Mouse (Mus musculus) forebrain, embryonic 11.5 days (tissue): ENCODE data around the gene Glrb. TPM values are rescaled to one million over a fixed set of nuclear protein-coding genes. Genes with fewer than 3 reads are reported as not detected.

ENCODE experiments used
- ATAC-seq: fragments of 200-750 bp; cut with Nextera tagmentation; replicated peaks from 2 replicates; pipeline ENCODE4 v1.8.0; 2017; ENCODE audit warnings: moderate TSS enrichment; ENCODE audit not compliant: low FRiP score
- DNase-seq: peaks from one replicate; pipeline ENCODE4 v3.0.0-alpha.2; 2017; ENCODE audit warnings: low spot score
- H3K27ac ChIP-seq: fragments of 300-500 bp; sonication (generic); 2 replicates; pipeline ENCODE4 v1.5.1; 2014; ENCODE audit warnings: low read depth, low read length
- H3K27me3 ChIP-seq: fragments of 300-500 bp; sonication (generic); 2 replicates; pipeline ENCODE4 v1.6.1; 2014; ENCODE audit warnings: mild to moderate bottlenecking, low read length, mixed read lengths; ENCODE audit not compliant: control insufficient read depth, insufficient read depth
- H3K36me3 ChIP-seq: fragments of 300-500 bp; sonication (generic); 2 replicates; pipeline ENCODE4 v1.6.1; 2014; ENCODE audit warnings: mild to moderate bottlenecking, low read length, moderate library complexity, mixed read lengths; ENCODE audit not compliant: control insufficient read depth, insufficient read depth
- H3K4me1 ChIP-seq: fragments of 300-500 bp; sonication (generic); replicated peaks from 2 replicates; pipeline ENCODE4 v1.6.1; 2014; ENCODE audit warnings: low read length, mixed read lengths; ENCODE audit not compliant: control insufficient read depth, insufficient read depth
- H3K4me2 ChIP-seq: fragments of 300-500 bp; sonication (generic); 2 replicates; pipeline ENCODE4 v1.6.1; 2014; ENCODE audit warnings: low read depth, mild to moderate bottlenecking, low read length, moderate library complexity, mixed read lengths; ENCODE audit not compliant: severe bottlenecking
- H3K4me3 ChIP-seq: fragments of 300-500 bp; sonication (generic); 2 replicates; pipeline ENCODE4 v1.5.1; 2014; ENCODE audit warnings: low read depth, low read length
- H3K9ac ChIP-seq: fragments of 300-500 bp; sonication (generic); 2 replicates; pipeline ENCODE4 v1.6.1; 2014; ENCODE audit warnings: low read length
- H3K9me3 ChIP-seq: fragments of 300-500 bp; sonication (generic); 2 replicates; pipeline ENCODE4 v1.6.1; 2016; ENCODE audit warnings: low read length, mixed read lengths; ENCODE audit not compliant: control insufficient read depth
- WGBS: fragments of 180-500 bp; shearing (Covaris S2); extraction: QIAGEN DNeasy Blood & Tissue Kit; methylation state at CpG from one replicate; pipeline ENCODE4 v1.1.7; 2014; 5-methylcytosine and 5-hydroxymethylcytosine counted together
- polyA plus RNA-seq: library from polyadenylated mRNA; unstranded; fragments of >200 nt; fragmentation: Nextera tagmentation; extraction: Ambion mirVana; gene quantifications from 2 replicates; pipeline ENCODE4 v1.2.1, GENCODE M21; 2014

The Glrb gene
- polyA plus RNA-seq, 1 experiment from 2014 or later, result 11.0 TPM

DNA sequence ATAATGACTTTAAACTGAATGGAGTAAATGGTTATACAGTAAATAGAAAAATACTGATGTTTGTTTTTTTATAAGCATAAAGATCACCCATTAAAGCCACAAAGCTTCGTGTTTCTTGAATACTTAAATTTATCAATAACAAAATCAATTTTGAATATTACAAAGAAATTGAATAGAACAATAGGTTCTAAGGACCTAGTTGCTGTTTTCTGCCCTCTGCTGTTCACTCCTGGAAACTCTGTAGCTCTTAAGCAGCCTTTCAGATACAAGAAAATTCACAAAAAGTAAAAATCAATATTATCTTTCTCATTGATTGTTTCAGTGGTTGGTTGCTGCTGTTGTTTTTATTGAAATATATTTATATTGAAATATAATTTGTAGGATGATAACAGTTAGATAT is 108.1 kb downstream of the Glrb start:
- Histone ChIP-seq H3K4me1 (no peaks in the 10 kb centered on the region), H3K4me2 (no peak overlapping the region), H3K9me3 (no peaks in the 10 kb centered on the region), H3K27ac (no peak overlapping the region), H3K27me3 (no peaks in the 10 kb centered on the region; the same call in 1 of the 2 replicates), H3K36me3 (no peaks in the 10 kb centered on the region), H3K4me3 (no peak overlapping the region), H3K9ac (no peak overlapping the region)
- ATAC-seq, result no peak
- DNase-seq, result no peak
- 16% methylated on average over 1 of the region's 1 CpGs for WGBS

DNA sequence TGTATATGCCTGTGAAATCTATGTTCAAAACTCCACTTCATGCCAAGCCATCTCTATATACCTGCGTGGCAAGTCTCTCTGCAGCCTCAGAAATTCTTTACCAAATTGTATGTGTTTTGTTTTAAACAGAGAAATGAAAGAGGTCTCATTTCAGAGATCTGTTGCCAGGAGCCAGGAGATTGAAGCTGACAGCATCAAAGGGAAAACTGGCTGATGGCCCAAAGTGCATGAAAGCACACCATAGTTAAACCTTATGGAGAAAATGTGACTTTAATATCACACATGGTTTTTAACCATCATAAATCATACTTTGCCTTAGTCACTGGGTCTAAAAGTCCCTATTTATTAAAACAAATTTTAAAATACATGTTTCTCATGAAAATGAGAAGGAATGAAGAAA is 109.6 kb downstream of the Glrb start:
- Histone ChIP-seq H3K27me3 (no peaks in the 10 kb centered on the region; the same call in 1 of the 2 replicates), H3K4me1 (0 out of 2 replicates have a peak, but pooled peaks cover 2% of the 10 kb centered on the region), H3K27ac (no peak overlapping the region), H3K4me3 (no peak overlapping the region), H3K4me2 (no peak overlapping the region), H3K9ac (no peak overlapping the region), H3K9me3 (no peaks in the 10 kb centered on the region), H3K36me3 (no peaks in the 10 kb centered on the region)
- 71% methylated on average over 1 of the region's 1 CpGs for WGBS
- no peak for DNase-seq
- no peak for ATAC-seq

DNA sequence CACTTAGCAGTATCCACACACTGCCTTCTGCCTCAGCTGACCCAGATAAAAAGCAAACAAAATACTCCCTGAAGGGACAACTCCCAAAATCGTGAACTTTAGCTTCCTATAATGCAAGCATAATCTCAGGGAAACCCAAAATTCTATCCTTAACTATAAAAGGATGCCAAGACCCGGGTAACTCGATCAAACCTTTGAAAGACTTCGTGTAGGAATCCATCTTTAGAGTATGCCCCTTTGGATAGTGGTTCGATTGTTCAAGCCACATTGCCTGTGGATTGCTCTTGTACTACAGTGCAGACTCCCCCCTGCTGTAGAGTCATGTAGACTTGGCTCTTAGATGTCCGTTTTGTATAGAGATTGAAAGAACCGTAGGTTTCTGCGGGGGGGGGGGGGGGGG is 110.2 kb downstream of the Glrb start:
- Histone ChIP-seq H3K9me3 (no peaks in the 10 kb centered on the region), H3K36me3 (no peaks in the 10 kb centered on the region), H3K27ac (no peak overlapping the region), H3K9ac (peak overlapping the region; percentile 50; the same call in 1 of the 2 replicates), H3K4me3 (peak overlapping the region; percentile 47), H3K27me3 (no peaks in the 10 kb centered on the region; the same call in 1 of the 2 replicates), H3K4me2 (peak overlapping the region; percentile 50), H3K4me1 (0 out of 2 replicates have a peak, but pooled peaks cover 2% of the 10 kb centered on the region)
- ATAC-seq, result no peak
- 46% methylated on average over 8 of the region's 8 CpGs for WGBS
- DNase-seq, result no peak

DNA sequence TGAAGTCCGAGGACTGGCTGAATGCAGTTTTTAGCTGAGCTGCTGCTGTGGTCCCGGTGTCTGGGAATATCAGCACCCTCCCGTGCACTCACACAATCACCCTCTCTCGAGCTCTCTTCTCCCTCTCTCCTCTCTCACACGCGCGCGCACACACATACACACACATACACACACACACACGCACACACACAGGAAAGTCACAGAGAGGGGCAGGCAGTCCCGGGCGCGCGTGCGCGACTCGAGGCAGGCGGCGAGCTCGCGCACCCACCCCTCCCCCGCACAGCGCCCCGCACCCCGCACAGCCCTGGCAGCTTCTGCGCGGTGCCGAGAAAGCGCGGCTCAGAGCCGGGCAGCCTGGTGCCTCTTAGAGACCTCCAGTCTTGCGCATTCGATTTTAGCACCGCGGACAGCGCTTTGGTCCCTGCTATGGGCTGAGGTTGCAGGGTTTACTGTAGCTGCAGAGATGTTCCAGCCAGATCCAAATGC is 110.8 kb downstream of the Glrb start, which contains the start of gene Gria2:
Gria2 (minus strand) TSS at position 240 of the 486 bp plus-strand sequence.
- H3K9ac ChIP-seq, result peak within 1 kb of the TSS; percentile 50
- ATAC-seq, result peak; percentile 89
- no peaks in the 10 kb centered on the region for H3K9me3 ChIP-seq
- peak; percentile 87 for DNase-seq
- no peaks in the 10 kb centered on the region for H3K36me3 ChIP-seq
- H3K4me2 ChIP-seq, result peak within 1 kb of the TSS; percentile 50
- peak within 1 kb of the TSS; percentile 47 for H3K4me3 ChIP-seq
- under 1% methylated on average over 35 of the region's 35 CpGs for WGBS
- H3K27ac ChIP-seq, result 0 out of 2 replicates have a peak within 1 kb of the TSS, but pooled peaks have one; percentile 27
- H3K27me3 ChIP-seq, result no peaks in the 10 kb centered on the region; the same call in 1 of the 2 replicates
- 0 out of 2 replicates have a peak, but pooled peaks cover 2% of the 10 kb centered on the region for H3K4me1 ChIP-seq

DNA sequence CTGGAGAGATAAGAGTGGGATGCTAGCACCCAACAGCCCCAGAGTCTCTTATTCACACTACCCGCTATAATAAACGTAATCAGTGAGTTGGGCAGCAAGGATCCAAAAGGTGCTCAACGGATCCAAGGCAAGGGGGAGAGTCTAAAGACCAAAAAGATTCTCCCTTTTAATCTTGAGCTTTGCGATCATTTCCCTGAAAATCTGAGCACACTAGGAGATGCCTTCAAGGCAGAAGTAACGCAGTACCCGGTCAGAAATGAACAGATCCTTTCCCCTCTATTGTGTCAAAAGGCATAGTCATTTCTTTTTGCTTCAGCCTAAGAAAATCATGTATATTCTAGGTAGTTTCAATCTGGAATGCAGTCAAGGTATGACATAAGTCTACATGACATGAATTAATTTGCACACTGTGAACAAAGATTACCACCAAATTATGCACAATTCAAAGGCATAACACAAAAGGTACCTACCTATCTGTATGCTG is 111.6 kb downstream of the Glrb start:
- ATAC-seq (no peak), DNase-seq (no peak)
- Histone ChIP-seq H3K4me2 (peak overlapping the region; percentile 50), H3K27me3 (no peaks in the 10 kb centered on the region; the same call in 1 of the 2 replicates), H3K9ac (peak overlapping the region; percentile 50), H3K9me3 (no peaks in the 10 kb centered on the region), H3K4me3 (peak overlapping the region; percentile 47), H3K36me3 (no peaks in the 10 kb centered on the region), H3K4me1 (0 out of 2 replicates have a peak, but pooled peaks cover 2% of the 10 kb centered on the region), H3K27ac (no peak overlapping the region)
- 18% methylated on average over 6 of the region's 6 CpGs for WGBS

DNA sequence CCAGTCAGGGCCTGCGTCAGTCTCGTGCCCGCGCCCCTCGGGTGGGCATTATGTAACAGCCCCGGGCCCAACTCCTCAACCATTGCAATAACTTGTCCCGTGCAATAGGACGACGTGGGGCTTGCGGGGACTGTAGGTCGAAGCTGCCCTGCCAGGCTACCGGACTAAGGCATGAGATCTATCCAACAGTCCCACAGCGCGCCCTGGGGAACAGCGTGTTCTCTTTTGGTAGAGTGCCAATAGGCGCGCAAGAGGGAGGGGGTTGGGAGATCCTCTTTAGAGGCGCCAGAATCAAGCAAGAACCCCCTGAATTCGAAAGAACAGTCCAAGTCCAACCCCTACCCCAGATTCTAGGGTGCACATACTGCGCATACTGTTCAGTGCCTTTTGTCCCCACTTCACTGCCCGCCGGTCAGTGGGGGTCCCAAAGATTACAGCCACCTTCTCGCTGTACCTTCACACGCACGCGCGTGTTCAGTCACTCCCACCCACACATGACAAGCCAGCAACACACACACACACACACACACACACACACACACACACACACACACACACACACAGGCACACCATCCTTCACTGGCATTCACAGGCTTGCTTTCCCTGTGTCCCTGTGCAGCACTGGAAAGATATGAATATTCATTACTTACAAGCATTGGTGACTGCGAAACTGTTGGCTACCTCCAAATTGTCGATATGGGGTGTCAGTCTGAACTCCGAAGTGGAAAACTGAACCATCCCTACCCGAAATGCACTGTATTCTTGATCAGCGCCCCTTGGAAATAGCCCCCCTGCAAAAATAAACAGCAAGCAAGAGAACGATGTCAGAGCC is 112.2 kb downstream of the Glrb start:
- peak overlapping the region; percentile 50 for H3K4me2 ChIP-seq
- no peaks in the 10 kb centered on the region; the same call in 1 of the 2 replicates for H3K27me3 ChIP-seq
- DNase-seq (peak; percentile 79), ATAC-seq (peak; percentile 62)
- 8% methylated on average over 33 of the region's 33 CpGs for WGBS
- no peaks in the 10 kb centered on the region for H3K9me3 ChIP-seq
- peak overlapping the region; percentile 50 for H3K9ac ChIP-seq
- 0 out of 2 replicates have a peak, but pooled peaks cover 2% of the 10 kb centered on the region for H3K4me1 ChIP-seq
- peak overlapping the region; percentile 47 for H3K4me3 ChIP-seq
- no peak overlapping the region for H3K27ac ChIP-seq
- no peaks in the 10 kb centered on the region for H3K36me3 ChIP-seq

DNA sequence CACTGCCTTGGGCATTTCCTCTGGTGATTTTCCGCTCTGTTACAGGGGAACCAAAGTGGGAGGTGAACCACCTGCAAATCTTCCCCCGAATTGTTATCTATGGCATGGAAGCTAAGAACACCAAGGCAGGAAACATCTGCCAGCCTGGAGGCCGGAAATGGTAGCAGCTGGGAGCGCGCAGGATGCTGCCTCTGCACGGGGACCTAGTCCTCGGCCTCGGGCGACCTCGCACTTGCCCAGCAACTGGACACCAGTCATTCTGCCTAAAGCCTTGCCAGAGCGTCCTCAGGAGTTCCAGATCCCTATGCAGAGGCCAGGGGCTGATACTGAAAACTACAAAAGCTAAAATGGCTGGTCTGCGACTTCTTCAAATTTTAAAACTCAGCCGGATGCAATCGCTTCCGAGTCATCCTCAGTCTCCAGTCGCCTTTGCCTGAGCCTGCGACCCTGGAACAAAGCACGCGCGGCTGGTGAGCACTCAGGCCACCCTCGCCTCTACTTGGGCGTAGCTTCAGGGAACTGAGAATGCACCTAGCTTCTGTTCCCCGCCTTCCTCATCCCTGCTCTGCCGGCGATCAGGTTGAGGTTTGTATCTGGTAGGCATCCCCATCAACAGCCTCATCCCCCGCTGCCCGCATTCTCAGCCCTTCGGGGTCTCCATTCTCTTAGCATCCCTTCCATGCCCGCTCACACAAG is 113.0 kb downstream of the Glrb start:
- peak overlapping the region; percentile 47 for H3K4me3 ChIP-seq
- DNase-seq, result peak; percentile 64

DNA sequence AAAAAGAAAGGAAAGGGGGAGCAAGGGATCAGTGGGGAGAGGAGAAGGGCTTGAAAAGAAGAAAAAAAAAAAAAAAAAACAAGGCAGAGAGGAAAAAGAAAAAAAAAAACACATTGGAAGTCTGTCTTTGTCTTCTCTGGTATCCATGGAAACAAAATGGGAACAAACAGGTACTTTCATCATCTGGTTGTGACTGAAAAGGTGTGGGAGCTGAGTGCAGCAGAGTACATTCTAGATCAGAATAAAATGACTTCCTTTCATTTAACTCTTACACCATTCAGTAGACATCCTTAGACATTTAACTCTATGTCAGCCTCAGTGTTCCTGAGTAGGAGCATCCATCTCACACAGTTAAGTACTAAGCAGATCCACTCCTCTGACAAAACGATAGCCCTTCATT is 115.5 kb downstream of the Glrb start:
- Histone ChIP-seq H3K4me2 (no peak overlapping the region), H3K27me3 (no peaks in the 10 kb centered on the region; the same call in 1 of the 2 replicates), H3K4me3 (no peak overlapping the region), H3K9me3 (no peaks in the 10 kb centered on the region), H3K27ac (no peak overlapping the region), H3K4me1 (0 out of 2 replicates have a peak, but pooled peaks cover 2% of the 10 kb centered on the region), H3K36me3 (no peaks in the 10 kb centered on the region), H3K9ac (no peak overlapping the region)
- DNase-seq, result no peak
- WGBS, result 74% methylated on average over 1 of the region's 1 CpGs
- no peak for ATAC-seq

More for the DNA sequence above, 113.0 kb downstream of the Glrb start:
- no peaks in the 10 kb centered on the region; the same call in 1 of the 2 replicates for H3K27me3 ChIP-seq
- peak overlapping the region; percentile 50 for H3K4me2 ChIP-seq
- no peaks in the 10 kb centered on the region for H3K9me3 ChIP-seq
- 0 out of 2 replicates have a peak, but pooled peaks cover 2% of the 10 kb centered on the region for H3K4me1 ChIP-seq
- 2% methylated on average over 29 of the region's 29 CpGs for WGBS
- H3K27ac ChIP-seq, result no peak overlapping the region
- peak overlapping the region; percentile 50 for H3K9ac ChIP-seq
- no peaks in the 10 kb centered on the region for H3K36me3 ChIP-seq
- ATAC-seq, result peak; percentile 45
